Mouse (Mus musculus) naive thymus-derived CD4-positive, alpha-beta T cell, adult 2 months (primary cell): ENCODE results near the gene Porcn.

Experiments used
- DNase-seq: peaks from one replicate; pipeline ENCODE4 v3.0.0-alpha.2; 2011; ENCODE audit warnings: low read depth

The Porcn gene

DNA sequence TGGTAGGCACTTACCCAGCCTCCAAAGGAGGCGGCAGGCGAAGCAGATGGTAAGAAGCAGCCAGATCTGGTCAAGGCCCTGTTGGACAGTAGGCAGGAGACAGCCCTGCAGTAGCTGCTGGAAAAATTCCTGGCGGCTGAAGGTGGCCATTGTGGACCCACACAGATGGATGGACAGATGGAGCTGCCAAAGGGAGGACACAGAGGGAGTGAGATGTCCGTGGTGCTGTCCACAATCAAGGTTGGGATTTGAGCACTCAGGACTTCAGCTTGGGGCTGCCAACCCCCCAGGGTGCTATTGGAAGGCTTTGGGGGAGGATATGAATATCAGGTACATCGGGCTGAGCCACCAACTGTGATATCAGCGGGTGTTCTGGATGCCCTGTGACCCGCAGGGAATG is 774 bp downstream of the Porcn start:
- no peak for DNase-seq

DNA sequence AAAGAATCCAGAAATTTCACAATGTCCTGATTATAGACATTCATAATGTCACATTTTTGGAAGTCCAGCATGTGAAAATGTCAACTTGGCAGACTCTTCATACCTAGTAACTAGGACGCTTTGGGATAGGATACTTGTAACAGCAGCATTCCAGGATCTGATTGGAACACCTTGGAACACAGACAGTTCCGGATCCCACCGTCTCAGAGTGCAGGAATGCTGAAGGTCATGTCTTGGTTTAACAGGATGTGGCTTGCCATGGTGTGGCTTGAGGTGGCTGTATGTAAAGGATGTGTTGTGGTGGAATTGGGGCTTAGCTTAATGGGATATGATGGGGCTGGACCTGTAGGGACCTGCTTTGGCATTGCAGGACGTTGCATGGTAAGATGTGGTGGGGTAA is 1.2 kb downstream of the Porcn start:
- no peak for DNase-seq

DNA sequence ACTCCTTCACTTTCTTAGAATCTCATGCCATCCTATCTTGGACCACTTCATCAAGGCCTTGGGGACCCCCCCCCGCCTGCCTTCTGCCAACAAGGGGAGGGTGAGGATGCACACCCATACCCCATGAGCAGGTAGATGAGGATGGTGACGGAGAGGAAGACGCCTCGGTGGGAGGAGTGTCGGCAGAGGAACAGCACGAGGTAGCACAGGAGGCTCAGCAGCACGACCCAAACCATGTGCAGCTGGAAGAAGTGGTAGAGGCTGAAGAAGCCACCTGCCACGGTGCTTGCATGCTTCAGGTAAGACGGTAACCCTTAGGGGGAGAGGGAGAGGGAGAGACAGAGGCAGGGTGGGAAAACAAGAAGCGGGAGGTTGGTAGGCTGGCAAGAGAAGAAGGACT is 2.2 kb downstream of the Porcn start:
- DNase-seq = no peak

DNA sequence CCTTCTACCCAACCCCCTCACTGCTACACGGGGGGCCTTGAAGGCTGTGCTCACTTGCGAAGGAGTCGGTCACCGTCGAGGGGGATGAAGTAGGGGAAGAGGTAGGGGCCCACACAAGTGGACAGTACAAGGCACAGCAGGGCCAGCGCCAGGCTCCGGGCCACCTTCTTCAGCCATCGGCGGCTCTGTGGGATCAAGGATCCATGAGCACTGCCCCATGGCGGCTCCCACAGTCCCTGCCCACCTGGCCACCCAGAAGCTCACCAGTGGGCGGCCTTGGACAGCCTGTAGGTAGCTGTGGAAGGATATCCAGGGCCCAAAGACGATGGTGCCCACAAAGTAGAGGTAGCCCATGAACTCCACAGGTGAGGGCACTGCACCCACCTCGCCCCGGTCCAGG is 3.2 kb downstream of the Porcn start:
- DNase-seq = no peak

DNA sequence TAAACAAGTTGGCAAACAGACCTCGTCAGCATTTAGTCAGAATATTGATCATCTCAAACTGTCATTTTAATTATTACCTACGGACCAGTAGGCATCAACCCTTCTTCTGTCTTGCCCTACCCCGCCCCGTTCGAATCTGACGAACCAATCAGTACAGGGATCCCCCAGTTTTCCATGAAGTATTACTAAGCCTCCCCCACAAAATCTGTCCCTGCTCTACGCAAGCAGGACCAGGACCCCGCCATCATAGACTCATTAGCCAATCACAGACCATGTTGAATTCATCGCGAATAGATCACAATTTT is 13.0 kb downstream of the Porcn start, which contains the start of gene Ebp:
TSS of gene Ebp (minus strand) at position 94 of the 305 bp plus-strand sequence.
- DNase-seq = no peak

DNA sequence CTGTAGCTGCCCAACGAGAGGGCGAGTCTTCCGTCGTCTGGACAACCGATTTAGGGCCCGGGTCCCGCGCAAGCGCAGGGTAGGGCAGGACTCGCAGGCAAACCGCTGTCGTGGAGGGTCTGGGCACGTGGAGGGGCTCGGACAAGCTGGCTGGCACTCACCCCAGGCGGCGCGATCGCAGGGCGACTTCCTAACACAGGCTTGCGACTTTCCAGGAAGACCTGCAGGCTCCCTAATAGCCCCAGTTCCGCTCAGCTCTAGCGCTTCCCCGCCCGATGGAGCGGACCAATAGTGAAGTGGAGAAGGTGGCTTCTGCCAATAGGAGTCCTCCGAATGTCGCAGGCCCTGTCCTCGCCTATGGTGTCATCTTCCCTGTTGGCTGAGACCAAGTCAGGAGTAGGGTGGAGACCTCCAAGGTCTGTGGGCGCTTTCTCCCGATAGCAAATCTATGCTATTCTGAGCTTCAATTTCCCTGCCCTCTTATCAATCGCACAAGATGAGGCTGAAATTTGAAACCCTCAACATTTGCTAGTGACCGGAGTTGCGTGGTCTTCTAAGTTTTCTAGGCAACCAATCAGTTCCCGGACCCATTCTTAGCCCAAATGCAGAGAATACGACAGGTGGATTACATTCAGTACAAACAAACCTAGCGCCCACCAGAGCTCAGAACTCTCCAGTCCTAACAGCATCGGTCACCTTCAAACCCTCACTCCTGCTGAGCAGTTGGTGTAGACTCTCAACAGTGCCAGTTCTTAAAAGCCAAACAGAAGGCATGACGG is 13.5 kb downstream of the Porcn start:
- peak; percentile 80 for DNase-seq

DNA sequence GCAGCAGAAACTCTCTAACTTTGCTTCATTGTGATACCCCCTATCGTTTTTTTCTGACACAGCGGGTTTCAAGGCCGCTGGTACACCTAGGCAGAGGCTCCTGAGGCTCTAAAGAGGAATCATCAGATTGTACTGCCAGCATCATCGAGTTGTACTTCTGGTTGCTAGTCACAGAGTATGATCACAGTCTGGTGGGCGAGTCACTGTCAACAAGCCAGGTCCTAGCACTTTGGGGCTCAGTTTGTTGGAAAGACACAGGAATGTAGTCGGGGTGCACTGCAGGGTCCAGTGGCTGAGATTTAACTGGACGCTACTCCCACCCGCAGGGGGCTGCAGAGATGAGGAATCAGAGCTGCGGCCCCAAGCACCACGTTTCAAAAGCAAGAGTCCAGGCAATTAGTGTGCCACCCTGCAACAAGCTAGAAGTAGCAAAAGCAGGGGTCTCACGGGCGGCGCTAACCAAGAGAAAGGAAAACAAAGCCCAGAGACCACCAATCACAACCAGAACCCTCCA is 14.1 kb downstream of the Porcn start:
- DNase-seq = no peak

DNA sequence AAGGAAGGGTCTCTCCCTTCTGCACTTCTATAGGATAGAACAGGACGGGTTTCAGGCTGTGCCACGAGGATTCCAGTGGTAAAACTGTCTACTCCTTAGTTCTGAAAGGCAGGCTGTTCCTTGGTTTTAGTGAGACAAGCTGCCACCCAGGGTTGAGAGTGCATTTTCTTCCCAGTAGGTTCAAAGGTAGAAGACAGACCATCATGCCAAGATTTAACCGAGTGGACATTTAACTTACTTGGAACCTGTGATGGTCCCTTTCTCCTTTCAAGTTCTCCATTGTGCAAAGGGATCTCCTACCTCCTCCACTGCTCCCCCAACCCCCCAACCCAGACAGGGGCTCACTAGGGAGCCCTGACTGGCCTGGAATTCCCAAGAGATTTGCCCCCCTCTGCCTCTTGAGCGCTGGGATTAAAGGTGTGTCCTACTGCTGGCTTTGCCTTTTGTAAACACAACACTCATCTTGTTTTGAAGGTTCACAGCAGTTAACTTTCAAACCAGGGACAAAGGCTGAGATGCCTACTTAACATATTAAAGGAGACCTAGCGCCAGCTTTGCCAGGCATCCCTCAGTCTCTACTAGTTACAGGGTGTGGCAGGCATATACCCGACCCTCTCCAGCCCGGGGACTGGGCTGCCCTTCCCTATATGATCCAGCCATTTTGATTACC is 23.3 kb downstream of the Porcn start:
- DNase-seq = no peak

DNA sequence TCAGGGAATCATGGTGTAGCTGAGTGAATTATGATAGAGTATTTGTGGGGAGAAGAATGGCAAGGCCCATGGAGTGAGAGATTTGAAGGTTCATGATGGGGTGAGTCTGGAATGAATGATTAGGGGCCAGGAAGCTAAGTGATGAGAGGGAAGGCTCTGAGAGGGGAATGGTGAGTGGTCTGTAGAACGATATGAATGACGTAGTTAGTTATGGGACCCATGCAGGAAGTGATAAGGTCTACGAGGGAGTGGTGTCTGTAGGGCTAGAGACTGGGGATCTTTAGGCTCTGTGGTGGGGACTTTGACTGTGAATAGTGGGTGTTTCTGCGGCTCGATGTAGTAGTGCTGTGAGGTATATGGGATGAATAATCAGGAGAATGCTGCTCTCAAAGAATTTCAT is 26.7 kb downstream of the Porcn start:
- no peak for DNase-seq

DNA sequence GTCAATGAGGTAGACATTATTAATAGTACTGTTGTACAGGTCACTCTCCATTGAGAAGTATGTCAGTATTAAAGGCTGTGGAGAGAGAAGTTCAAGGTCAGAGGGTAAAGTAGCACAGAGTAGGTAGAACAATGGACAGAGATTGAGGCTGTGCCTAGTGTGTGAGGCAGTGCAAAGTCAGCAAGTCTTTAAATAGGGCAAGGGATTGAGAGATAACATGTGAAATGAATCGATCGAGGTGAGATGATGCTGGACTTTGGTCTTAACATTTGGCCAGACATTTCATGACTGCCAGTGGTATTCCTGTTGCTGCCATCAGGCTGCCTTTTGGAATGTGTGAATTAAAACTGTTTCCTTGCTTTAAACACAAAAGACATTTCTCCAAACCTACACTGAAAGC is 27.5 kb downstream of the Porcn start:
- DNase-seq = no peak

DNA sequence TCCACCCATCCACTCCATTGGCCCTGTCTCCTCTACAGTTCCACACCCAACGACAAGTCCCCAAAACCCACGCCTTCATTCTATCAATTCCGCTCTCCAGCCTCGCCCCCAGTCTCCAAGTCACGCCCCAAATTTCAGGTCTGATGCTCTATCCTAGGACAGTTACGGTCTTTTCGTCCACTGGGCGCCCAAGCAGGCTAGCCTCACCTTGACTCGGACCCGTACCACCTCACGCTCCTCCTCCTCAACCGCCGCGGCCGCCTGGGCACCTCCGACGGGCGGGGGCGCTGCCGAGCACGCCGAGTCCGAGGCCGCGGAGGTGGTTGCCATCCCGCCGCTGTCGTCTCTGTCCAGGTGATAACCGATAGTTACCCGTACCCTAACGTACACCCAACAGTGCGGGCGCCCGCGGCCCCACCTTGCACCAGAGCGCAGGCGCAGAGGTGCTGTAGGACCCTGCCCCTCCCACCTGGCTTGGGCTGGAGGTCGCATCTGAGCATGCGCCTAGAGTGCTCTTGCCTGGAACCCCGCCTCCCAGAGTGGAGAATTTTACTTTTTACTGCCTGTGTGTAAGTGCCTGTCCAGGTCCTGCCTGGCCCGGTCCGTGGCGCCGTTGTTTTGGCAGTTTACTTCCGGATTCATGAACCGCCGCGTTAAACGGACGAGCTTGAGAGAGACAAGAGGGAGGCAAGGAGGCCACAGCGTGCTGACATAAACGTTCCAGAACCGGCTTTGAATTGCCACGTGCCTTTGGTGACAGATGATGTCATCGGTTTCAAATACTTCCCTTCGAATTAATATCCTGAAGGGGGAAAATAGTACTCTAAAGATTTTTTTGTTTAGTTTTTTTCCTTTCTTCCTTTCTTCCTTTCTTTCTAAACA is 30.6 kb downstream of the Porcn start, which contains the start of gene Tbc1d25:
TSS of gene Tbc1d25 (minus strand) at position 678 of the 882 bp plus-strand sequence.
- peak; percentile 93 for DNase-seq

DNA sequence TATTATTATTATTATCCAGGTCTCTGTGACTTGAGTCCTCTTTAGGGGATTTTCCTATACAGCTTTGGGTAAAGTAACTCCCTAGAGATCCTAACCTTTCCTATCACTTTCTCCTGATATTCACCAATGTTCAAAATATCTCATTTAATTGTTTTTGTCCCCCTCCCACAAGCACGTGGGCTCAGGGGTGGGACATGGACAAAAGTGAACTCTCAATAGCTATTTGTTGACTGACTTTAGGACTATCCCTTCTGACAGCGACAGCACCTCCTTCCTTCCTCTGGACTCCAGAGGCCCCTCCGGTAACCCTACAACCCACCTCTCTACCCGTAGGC is 31.2 kb downstream of the Porcn start:
- DNase-seq = no peak

DNA sequence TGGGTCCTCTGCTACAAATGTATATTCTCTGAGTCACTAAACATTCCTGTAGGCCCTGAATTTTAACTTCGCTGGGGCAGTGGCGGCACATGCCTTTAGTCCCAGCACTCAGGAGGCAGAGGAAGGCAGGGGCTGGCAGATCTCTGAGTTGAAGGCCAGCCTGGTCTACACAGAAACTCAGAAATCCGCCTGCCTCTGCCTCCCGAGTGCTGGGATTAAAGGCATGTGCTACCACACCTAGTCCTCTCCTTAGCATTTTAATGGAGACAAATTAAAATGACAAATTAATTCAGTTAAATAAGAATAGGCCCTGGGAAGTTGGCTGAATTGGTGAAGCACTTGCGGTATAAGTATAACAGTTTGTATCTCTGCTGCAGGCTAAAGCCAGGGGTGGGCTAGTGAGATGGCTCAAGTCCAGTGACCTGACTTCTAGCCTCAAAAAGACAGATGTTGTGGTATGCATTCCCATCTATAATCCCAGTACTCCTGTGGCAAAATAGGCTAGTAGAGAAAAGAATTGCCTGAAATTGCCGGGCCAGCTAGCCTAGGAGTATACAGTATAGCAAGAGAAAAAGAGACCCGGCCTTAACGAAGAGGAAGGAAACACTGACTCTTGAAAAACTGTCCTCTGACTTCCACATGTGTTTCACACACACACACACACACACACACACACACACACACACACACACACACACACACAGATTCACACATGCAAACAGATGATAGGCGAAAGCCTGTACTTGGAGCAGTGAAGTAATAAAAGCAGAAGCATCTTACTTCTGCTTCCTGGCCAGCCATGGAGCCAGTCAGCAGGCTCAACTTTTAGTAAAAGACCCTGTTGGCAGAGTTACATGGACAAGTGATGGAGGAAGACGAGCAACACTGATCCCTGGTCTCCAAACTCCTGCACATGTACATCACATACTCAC is 38.3 kb downstream of the Porcn start:
- DNase-seq = no peak

DNA sequence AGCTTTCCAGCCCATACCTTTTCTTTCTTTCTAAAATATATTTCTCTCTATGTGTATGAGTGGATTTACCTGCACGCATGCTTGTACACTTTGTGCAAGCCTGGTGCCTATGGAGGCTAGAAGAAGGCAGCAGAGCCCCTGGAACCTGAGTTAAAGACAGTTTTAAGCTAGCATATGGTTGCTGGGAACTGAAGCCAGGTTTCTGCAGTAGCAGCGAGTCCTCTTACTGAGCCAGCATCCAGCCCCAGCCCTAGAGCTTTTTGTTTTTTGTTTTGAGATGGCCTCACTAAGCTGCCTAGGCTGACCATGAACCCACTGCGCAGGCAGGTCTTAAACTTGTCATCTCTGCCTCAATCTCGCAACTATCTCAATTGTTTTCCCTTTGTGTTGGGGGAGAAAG is 41.9 kb downstream of the Porcn start:
- DNase-seq = no peak

DNA sequence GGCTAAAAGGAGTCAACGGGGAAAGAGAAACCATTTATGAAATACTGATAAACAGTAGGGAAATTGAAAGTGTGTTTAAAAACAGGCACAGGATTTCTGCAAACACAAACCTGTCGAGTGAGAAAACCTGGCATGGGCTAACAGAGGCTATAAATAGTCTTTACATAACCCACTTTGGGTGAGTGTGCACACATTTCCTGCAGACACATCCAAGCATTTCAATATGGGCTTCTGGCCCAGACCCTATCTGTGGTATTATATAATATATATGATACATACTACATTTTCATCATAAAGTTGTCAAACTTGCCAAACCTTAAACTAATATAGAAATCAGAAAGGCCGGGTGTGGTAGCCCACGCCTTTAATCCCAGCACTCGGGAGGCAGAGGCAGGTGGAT is 43.2 kb downstream of the Porcn start:
- DNase-seq = no peak

DNA sequence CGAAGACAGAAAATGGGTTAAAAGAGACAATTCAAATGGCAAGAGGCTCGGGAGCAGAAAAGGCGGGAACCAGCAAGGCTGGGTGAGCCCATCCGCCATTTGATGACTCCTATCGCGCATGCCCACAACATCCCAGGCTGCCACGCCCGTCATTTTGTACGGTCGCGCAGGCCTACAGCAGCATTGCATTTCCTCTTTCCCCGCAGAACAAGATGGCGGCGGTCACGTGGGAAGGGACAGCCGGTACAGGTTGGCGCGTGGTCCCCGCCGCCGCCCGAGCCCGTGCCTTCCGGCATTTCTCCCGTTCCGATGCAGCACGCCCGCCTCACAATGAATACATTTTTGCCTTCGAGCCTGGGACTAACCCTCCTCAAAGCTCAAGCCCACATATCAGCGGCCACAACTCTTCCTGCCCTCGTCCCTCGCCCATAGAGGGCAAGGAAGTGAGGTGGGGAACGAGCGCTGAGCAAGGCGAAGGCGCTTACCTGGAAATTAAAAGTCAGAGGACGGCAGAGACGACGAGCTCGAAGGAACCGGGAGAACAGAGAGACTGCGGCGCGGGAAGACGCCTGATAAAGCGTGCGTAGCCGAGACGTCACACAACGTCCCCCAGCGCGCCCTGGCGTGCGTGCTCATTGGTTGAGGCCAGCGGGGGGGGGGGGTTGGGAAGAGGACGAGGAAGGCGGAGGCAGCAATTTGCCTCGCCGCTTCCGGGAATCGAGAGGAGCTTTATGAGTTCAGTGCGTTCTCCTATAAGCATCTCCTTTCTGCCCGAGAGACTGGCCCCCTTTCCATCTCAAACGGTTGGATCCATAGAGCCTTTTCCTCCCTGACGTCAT is 61.0 kb downstream of the Porcn start, which contains the start of gene Rbm3:
TSS of gene Rbm3 (minus strand) at position 728 of the 839 bp plus-strand sequence.
- DNase-seq = peak; percentile 90
